Mouse (Mus musculus) neutrophil, adult 5-6 weeks (primary cell): Measurements from ENCODE around the gene Zfp36. TPM values are rescaled to one million over a fixed set of nuclear protein-coding genes. Genes with fewer than 3 reads are reported as not detected.
"Not testable (repeated sequence)": the region's sequence is repeated elsewhere in the genome, so short reads cannot be mapped to it uniquely, and the experiment has no call there.

Experiments
- ATAC-seq: fragments of 151-379, 151-347 bp; 2 replicates; pipeline ENCODE4 v1.8.0; 2017; ENCODE audit warnings: mild to moderate bottlenecking, moderate TSS enrichment; ENCODE audit not compliant: insufficient number of reproducible peaks, poor library complexity, low FRiP score, severe bottlenecking; ENCODE audit errors: extremely low read depth
- total RNA-seq: library from RNA; stranded (forward); fragments of 200-1000 nt; gene quantifications from 2 replicates; pipeline ENCODE4 v1.2.3, GENCODE M21; 2017

The Zfp36 gene
- 496 and 563 TPM in 2 replicates for total RNA-seq

- no peak for ATAC-seq
Measured at GRCm38 (mm10) chr7:28380237-28381016, at the start of gene Zfp36. Gene Zfp36 (minus strand): TSS chr7:28380253.

- no peak for ATAC-seq
Measured at GRCm38 (mm10) chr7:28427738-28428137, 47.7 kb upstream of the Zfp36 start.

- no peak for ATAC-seq
Measured at GRCm38 (mm10) chr7:28423018-28423417, 43.0 kb upstream of the Zfp36 start.

- ATAC-seq: no peak
Measured at GRCm38 (mm10) chr7:28419416-28419815, 39.4 kb upstream of the Zfp36 start.

- no peak for ATAC-seq
Measured at GRCm38 (mm10) chr7:28418096-28418670, 38.1 kb upstream of the Zfp36 start.

- ATAC-seq: no peak
Measured at GRCm38 (mm10) chr7:28417368-28417767, 37.3 kb upstream of the Zfp36 start.

GRCm38 (mm10) chr7:28412826-28413225 is 32.8 kb upstream of the Zfp36 start:
- no peak for ATAC-seq

GRCm38 (mm10) chr7:28410841-28411475 is 30.9 kb upstream of the Zfp36 start:
- ATAC-seq: no peak

- ATAC-seq: no peak
Measured at GRCm38 (mm10) chr7:28401942-28402341, 21.9 kb upstream of the Zfp36 start.

- ATAC-seq: peak; percentile 34; the same call in 1 of the 2 replicates
Measured at GRCm38 (mm10) chr7:28401030-28401429, 21.0 kb upstream of the Zfp36 start.

GRCm38 (mm10) chr7:28398696-28399340 is 18.8 kb upstream of the Zfp36 start:
- no peak for ATAC-seq

GRCm38 (mm10) chr7:28398000-28398399 is 17.9 kb upstream of the Zfp36 start:
- ATAC-seq: no peak

- no peak for ATAC-seq
Measured at GRCm38 (mm10) chr7:28395425-28395824, 15.4 kb upstream of the Zfp36 start.

GRCm38 (mm10) chr7:28393272-28393951 is 13.4 kb upstream of the Zfp36 start:
- no peak for ATAC-seq

- peak; percentile 97 for ATAC-seq
Measured at GRCm38 (mm10) chr7:28392429-28393271, 12.6 kb upstream of the Zfp36 start, which contains the start of the genes Med29 and Paf1. Gene Med29 (minus strand): TSS chr7:28392708. Gene Paf1 (plus strand): TSS chr7:28392951.

GRCm38 (mm10) chr7:28390331-28390730 is 10.3 kb upstream of the Zfp36 start:
- no peak for ATAC-seq

- ATAC-seq: not testable (repeated sequence)
Measured at GRCm38 (mm10) chr7:28387384-28387783, 7.3 kb upstream of the Zfp36 start.

GRCm38 (mm10) chr7:28386877-28387276 is 6.8 kb upstream of the Zfp36 start:
- not testable (repeated sequence) for ATAC-seq
